Mouse (Mus musculus) kidney, embryonic 14.5 days (tissue): ENCODE results near the gene Dip2c. TPM values are rescaled to one million over a fixed set of nuclear protein-coding genes. Genes with fewer than 3 reads are reported as not detected.

ENCODE experiments used
- ATAC-seq: fragments of 200-750 bp; cut with Nextera tagmentation; 2 replicates; pipeline ENCODE4 v1.8.0; 2017; ENCODE audit warnings: moderate number of reproducible peaks, mild to moderate bottlenecking, moderate TSS enrichment, moderate library complexity; ENCODE audit not compliant: low FRiP score, low TSS enrichment
- H3K27ac ChIP-seq: fragments of 300-500 bp; sonication (generic); 2 replicates; pipeline ENCODE4 v1.5.1; 2014; ENCODE audit warnings: low read depth, mild to moderate bottlenecking, low read length, moderate library complexity, mixed read lengths
- H3K27me3 ChIP-seq: fragments of 300-500 bp; sonication (generic); 2 replicates; pipeline ENCODE4 v1.6.1; 2014; ENCODE audit warnings: mild to moderate bottlenecking, low read length; ENCODE audit not compliant: control insufficient read depth, insufficient read depth
- H3K36me3 ChIP-seq: fragments of 300-500 bp; sonication (generic); 2 replicates; pipeline ENCODE4 v1.6.1; 2014; ENCODE audit warnings: low read length, mixed read lengths; ENCODE audit not compliant: control insufficient read depth, insufficient read depth
- H3K4me1 ChIP-seq: fragments of 300-500 bp; sonication (generic); 2 replicates; pipeline ENCODE4 v1.6.1; 2014; ENCODE audit warnings: low read length, mixed read lengths; ENCODE audit not compliant: control insufficient read depth, insufficient read depth
- H3K4me2 ChIP-seq: fragments of 300-500 bp; sonication (generic); replicated peaks from 2 replicates; pipeline ENCODE4 v1.6.1; 2014; ENCODE audit warnings: low read depth, mild to moderate bottlenecking, low read length
- H3K4me3 ChIP-seq: fragments of 300-500 bp; sonication (generic); 2 replicates; pipeline ENCODE4 v1.5.1; 2014; ENCODE audit warnings: mild to moderate bottlenecking, low read length
- H3K9ac ChIP-seq: fragments of 300-500 bp; sonication (generic); 2 replicates; pipeline ENCODE4 v1.6.1; 2014; ENCODE audit warnings: low read depth, mild to moderate bottlenecking, low read length, moderate library complexity
- H3K9me3 ChIP-seq: fragments of 300-500 bp; sonication (generic); 2 replicates; pipeline ENCODE4 v1.6.1; 2016; ENCODE audit warnings: low read length; ENCODE audit not compliant: control insufficient read depth
- WGBS: fragments of 180-500 bp; shearing (Covaris S2); extraction: QIAGEN DNeasy Blood & Tissue Kit; methylation state at CpG from one replicate; pipeline ENCODE4 v1.1.7; 2014; 5-methylcytosine and 5-hydroxymethylcytosine counted together
- polyA plus RNA-seq: library from polyadenylated mRNA; unstranded; fragments of >200 nt; fragmentation: Nextera tagmentation; extraction: Ambion mirVana; gene quantifications from 2 replicates; pipeline ENCODE4 v1.2.1, GENCODE M21; 2014

Gene Dip2c
- 5.1 and 7.3 TPM in 2 replicates for polyA plus RNA-seq

GRCm38 (mm10) chr13:9276322-9276855 is at the start of gene Dip2c:
TSS of gene Dip2c (plus strand) at chr13:9276528.
- Histone ChIP-seq H3K27ac (peak within 1 kb of the TSS; percentile 96), H3K9ac (peak within 1 kb of the TSS; percentile 96), H3K4me2 (peak within 1 kb of the TSS; percentile 73), H3K4me3 (peak within 1 kb of the TSS; percentile 94), H3K4me1 (no peaks in the 10 kb centered on the region), H3K36me3 (no peaks in the 10 kb centered on the region), H3K27me3 (no peaks in the 10 kb centered on the region), H3K9me3 (no peaks in the 10 kb centered on the region)
- under 1% methylated on average over 61 of the region's 67 CpGs for WGBS
- ATAC-seq = peak; percentile 96

GRCm38 (mm10) chr13:9227078-9227477 is 49.2 kb upstream of the Dip2c start:
- Histone ChIP-seq H3K9me3 (no peaks in the 10 kb centered on the region), H3K27me3 (no peaks in the 10 kb centered on the region), H3K9ac (no peak overlapping the region), H3K4me1 (no peaks in the 10 kb centered on the region), H3K4me2 (no peak overlapping the region), H3K27ac (no peak overlapping the region), H3K4me3 (no peak overlapping the region), H3K36me3 (no peaks in the 10 kb centered on the region)
- ATAC-seq = no peak
- 85% methylated on average over 5 of the region's 5 CpGs for WGBS

GRCm38 (mm10) chr13:9237495-9237894 is 38.8 kb upstream of the Dip2c start:
- Histone ChIP-seq H3K9ac (no peak overlapping the region), H3K4me2 (no peak overlapping the region), H3K4me3 (no peak overlapping the region), H3K36me3 (no peaks in the 10 kb centered on the region), H3K27ac (no peak overlapping the region), H3K9me3 (no peaks in the 10 kb centered on the region), H3K27me3 (no peaks in the 10 kb centered on the region), H3K4me1 (no peaks in the 10 kb centered on the region)
- no peak for ATAC-seq
- WGBS = 80% methylated on average over 7 of the region's 7 CpGs

GRCm38 (mm10) chr13:9239127-9239526 is 37.2 kb upstream of the Dip2c start:
- no peaks in the 10 kb centered on the region for H3K36me3 ChIP-seq
- H3K9ac ChIP-seq = no peak overlapping the region
- no peaks in the 10 kb centered on the region for H3K4me1 ChIP-seq
- WGBS = 85% methylated on average over 5 of the region's 5 CpGs
- no peak for ATAC-seq
- no peaks in the 10 kb centered on the region for H3K27me3 ChIP-seq
- no peaks in the 10 kb centered on the region for H3K9me3 ChIP-seq
- H3K4me2 ChIP-seq = no peak overlapping the region
- no peak overlapping the region for H3K27ac ChIP-seq
- no peak overlapping the region for H3K4me3 ChIP-seq

- Histone ChIP-seq H3K4me1 (no peaks in the 10 kb centered on the region), H3K4me3 (no peak overlapping the region), H3K4me2 (no peak overlapping the region), H3K9ac (no peak overlapping the region), H3K27ac (no peak overlapping the region), H3K36me3 (no peaks in the 10 kb centered on the region), H3K27me3 (no peaks in the 10 kb centered on the region), H3K9me3 (no peaks in the 10 kb centered on the region)
- WGBS = 91% methylated on average over 12 of the region's 12 CpGs
- no peak for ATAC-seq
Measured at GRCm38 (mm10) chr13:9239631-9240236, 36.6 kb upstream of the Dip2c start.

GRCm38 (mm10) chr13:9261748-9262147 is 14.6 kb upstream of the Dip2c start:
- Histone ChIP-seq H3K36me3 (no peaks in the 10 kb centered on the region), H3K4me1 (no peaks in the 10 kb centered on the region), H3K27ac (no peak overlapping the region), H3K9me3 (no peaks in the 10 kb centered on the region), H3K4me2 (no peak overlapping the region), H3K4me3 (no peak overlapping the region), H3K27me3 (no peaks in the 10 kb centered on the region), H3K9ac (no peak overlapping the region)
- WGBS = 80% methylated on average over 4 of the region's 4 CpGs
- no peak for ATAC-seq

GRCm38 (mm10) chr13:9265516-9265915 is 10.8 kb upstream of the Dip2c start:
- H3K9me3 ChIP-seq = no peaks in the 10 kb centered on the region
- H3K27ac ChIP-seq = no peak overlapping the region
- 88% methylated on average over 5 of the region's 5 CpGs for WGBS
- H3K9ac ChIP-seq = no peak overlapping the region
- no peaks in the 10 kb centered on the region for H3K27me3 ChIP-seq
- no peak overlapping the region for H3K4me2 ChIP-seq
- H3K4me3 ChIP-seq = no peak overlapping the region
- ATAC-seq = no peak; the same call in 1 of the 2 replicates
- H3K36me3 ChIP-seq = no peaks in the 10 kb centered on the region
- no peaks in the 10 kb centered on the region for H3K4me1 ChIP-seq

GRCm38 (mm10) chr13:9276856-9277620 is 710 bp downstream of the Dip2c start:
- Histone ChIP-seq H3K9ac (peak overlapping the region; percentile 96), H3K9me3 (no peaks in the 10 kb centered on the region), H3K4me3 (peak overlapping the region; percentile 94), H3K4me1 (no peaks in the 10 kb centered on the region), H3K4me2 (peak overlapping the region; percentile 73), H3K36me3 (no peaks in the 10 kb centered on the region), H3K27me3 (no peaks in the 10 kb centered on the region), H3K27ac (peak overlapping the region; percentile 96)
- 1% methylated on average over 46 of the region's 75 CpGs for WGBS
- peak; percentile 79 for ATAC-seq

- Histone ChIP-seq H3K4me1 (no peaks in the 10 kb centered on the region), H3K4me3 (peak overlapping the region; percentile 94), H3K36me3 (no peaks in the 10 kb centered on the region), H3K27ac (no peak overlapping the region), H3K9me3 (no peaks in the 10 kb centered on the region), H3K4me2 (peak overlapping the region; percentile 73), H3K27me3 (no peaks in the 10 kb centered on the region), H3K9ac (peak overlapping the region; percentile 96; the same call in 1 of the 2 replicates)
- WGBS = 3% methylated on average over 15 of the region's 15 CpGs
- no peak for ATAC-seq
Measured at GRCm38 (mm10) chr13:9277621-9277960, 1.3 kb downstream of the Dip2c start.
